Mouse (Mus musculus): Measurements from ENCODE around the gene Sox13.
"Not testable (repeated sequence)": the region's sequence is repeated elsewhere in the genome, so short reads cannot be mapped to it uniquely, and the experiment has no call there.

Sox13 gene

GRCm38 (mm10) chr1:133366951-133367605, 57.1 kb downstream of the Sox13 start:
- no peak for DNase-seq (ENCODE audit: low spot score)

DNA sequence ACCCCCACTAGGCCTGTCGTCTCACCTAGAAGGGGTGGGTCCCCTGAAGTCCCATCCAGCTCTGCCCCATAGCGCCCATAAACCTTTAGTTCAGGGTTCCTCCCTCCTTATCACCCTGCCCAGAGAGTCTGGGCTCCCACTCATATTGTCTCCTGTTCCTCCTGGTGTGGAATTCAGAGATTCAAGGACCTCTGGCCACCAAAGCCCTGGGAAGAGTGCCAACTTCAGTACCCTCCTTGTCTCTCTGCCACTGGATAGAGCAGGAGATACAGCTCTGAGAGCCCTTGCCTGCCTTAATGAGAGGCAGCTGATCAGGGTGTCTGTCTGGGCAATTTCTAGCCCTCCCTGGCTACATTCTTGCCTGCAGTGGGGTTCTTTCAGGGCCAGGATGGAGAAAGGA, 59.3 kb downstream of the Sox13 start:
- no peak for DNase-seq (ENCODE audit: low spot score)

DNA sequence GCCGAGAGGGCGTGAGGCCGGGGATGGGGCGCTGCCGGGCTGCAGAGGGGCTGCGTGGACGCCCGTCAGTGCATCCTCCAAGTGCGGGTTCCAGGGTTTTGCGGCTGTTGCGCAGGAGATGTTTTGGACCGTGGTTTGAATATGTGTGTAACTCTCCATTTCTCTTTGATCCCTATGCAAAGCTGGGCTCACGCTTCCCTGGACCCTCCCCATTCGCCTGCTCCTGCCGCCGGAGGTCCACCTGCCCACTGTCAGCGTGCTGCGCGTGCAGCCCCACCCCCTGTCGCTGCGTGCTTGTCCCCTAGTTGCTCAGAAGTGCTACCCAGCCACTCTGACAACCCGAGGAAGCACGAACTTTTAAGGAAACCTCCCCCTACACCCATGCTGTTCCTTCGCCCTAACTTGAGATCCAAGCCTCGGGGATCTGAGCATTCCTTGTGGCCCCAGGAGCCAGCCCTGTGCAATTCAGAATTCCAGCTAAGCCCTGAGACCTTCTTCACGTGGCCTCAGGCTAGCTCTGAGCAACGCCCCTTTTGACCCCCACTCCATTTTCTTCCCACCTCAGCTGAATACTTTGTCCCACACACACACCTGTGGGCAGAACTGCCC, 60.1 kb downstream of the Sox13 start:
- DNase-seq (ENCODE audit: low spot score) = no peak

- peak; percentile 90 for DNase-seq (ENCODE audit: low spot score)
Measured at GRCm38 (mm10) chr1:133363276-133364021, 60.7 kb downstream of the Sox13 start, which contains the start of gene Etnk2. Gene Etnk2 (plus strand): TSS chr1:133363572.

GRCm38 (mm10) chr1:133362103-133362502, 62.1 kb downstream of the Sox13 start:
- DNase-seq (ENCODE audit: low spot score) = no peak

GRCm38 (mm10) chr1:133361006-133361405, 63.2 kb downstream of the Sox13 start:
- DNase-seq (ENCODE audit: low spot score) = no peak

- no peak for DNase-seq (ENCODE audit: low spot score)
Measured at GRCm38 (mm10) chr1:133356330-133356729, 67.8 kb downstream of the Sox13 start.

DNA sequence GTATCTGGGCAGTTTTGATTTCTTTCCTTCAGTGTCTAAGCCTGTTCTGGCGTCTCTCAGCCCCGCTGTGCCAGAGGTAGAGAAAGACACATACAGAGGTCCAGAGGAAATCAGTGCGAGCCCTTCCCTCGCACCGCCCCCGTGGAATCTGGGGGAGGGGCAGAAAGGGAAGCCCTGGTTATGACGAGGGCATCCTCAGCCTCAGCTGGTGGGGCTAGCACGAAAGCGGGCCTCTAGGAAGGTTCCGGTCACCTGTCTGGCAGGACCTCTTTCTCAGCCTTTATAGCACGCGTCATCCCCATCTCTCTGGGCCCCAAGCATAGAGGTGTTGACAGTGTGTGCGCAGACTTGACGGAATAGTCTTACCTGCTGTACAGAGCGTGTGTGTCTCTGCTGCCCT, 68.3 kb downstream of the Sox13 start:
- DNase-seq (ENCODE audit: low spot score) = no peak

GRCm38 (mm10) chr1:133355469-133355868, 68.7 kb downstream of the Sox13 start:
- DNase-seq (ENCODE audit: low spot score) = no peak

DNA sequence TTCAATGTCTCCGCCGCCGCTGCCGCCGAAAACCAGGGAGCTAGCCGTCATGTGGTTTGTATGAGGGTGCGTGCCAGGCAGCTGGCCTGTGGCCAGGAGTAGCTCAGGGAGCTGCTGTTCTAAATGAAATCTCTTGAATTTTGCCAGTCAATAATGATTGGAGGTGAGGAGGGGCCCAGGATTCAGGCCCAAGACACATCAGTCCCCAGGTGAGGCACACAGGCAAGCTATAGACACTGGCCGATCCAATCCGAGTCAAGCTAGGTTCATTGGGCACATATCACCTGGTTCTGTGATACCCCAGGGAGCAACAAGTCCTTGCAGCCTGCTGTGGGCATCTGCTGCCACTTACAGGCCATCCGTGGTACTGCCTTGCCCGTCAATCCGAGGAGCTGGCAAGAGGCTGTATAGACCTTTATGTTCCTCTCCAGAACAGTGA, 70.8 kb downstream of the Sox13 start:
- peak; percentile 47 for DNase-seq (ENCODE audit: low spot score)

- no peak for DNase-seq (ENCODE audit: low spot score)
Measured at GRCm38 (mm10) chr1:133351762-133352161, 72.4 kb downstream of the Sox13 start.

GRCm38 (mm10) chr1:133350210-133350609, 74.0 kb downstream of the Sox13 start, which contains the start of gene Ren1:
Gene Ren1 (plus strand): TSS chr1:133350510.
- DNase-seq (ENCODE audit: low spot score) = no peak

DNA sequence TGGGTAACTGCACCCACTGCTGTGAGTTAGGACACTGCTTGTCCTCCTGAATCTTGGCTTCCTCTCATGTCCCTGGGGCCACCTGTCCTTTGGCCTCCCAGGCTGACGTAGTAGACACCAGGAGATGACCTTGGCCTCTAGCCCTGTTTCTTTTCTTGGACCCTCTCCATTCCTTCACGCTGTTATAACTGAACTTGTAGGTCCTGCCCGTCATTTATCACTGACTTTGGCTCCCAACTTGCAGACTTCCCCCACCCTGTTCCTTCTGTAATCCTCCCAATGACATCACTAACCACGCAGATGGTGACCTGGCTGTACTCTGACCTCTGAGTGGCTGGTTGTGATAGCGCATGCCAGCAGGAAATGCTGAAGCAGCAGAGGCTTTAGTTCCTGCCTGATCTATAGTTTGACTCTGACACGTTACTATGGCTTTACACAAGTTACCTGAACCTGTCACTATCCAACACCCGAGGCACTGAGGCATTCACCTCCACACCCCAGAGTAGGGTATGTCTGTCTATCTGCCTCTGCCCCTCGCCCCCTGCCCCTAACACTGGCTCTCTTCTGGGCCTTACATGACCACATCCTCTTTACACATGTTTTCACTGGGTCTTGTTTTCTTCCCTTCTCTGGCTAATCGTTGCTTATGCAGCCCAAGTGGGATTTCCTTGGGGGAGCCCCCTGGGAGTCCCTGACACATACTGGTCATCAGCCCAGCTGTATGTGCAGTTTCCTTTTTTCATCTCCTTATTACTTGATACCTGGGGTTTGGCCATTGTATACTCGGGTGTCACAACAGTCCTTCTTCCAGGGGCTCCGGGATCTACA, 76.3 kb downstream of the Sox13 start:
- peak; percentile 78 for DNase-seq (ENCODE audit: low spot score)

GRCm38 (mm10) chr1:133347226-133347625, 77.0 kb downstream of the Sox13 start:
- DNase-seq (ENCODE audit: low spot score) = no peak

GRCm38 (mm10) chr1:133346531-133346930, 77.6 kb downstream of the Sox13 start:
- DNase-seq (ENCODE audit: low spot score) = no peak

DNA sequence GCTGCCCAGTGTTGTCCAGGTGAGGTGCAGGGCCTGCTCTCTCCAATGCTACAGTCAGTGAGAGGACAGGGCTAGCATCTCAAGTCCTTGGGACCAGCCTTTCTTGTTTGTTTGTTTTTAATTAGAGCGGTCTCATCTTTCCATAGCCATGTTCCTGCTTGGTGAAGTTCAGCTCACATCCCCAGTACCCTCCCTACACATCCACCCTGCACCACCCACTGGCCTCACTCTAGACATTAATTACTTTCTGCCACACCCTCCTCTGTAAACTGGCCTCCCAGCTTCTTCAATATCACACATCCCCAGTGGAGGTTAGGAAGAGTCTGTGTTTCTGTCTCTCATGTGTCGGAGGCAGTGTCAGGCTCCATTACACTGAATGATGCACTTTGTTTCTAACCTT, 79.8 kb downstream of the Sox13 start:
- DNase-seq (ENCODE audit: low spot score) = no peak

- DNase-seq (ENCODE audit: low spot score) = not testable (repeated sequence)
Measured at GRCm38 (mm10) chr1:133340403-133340802, 83.8 kb downstream of the Sox13 start.

- no peak for DNase-seq (ENCODE audit: low spot score)
Measured at GRCm38 (mm10) chr1:133333937-133334336, 90.2 kb downstream of the Sox13 start.

DNA sequence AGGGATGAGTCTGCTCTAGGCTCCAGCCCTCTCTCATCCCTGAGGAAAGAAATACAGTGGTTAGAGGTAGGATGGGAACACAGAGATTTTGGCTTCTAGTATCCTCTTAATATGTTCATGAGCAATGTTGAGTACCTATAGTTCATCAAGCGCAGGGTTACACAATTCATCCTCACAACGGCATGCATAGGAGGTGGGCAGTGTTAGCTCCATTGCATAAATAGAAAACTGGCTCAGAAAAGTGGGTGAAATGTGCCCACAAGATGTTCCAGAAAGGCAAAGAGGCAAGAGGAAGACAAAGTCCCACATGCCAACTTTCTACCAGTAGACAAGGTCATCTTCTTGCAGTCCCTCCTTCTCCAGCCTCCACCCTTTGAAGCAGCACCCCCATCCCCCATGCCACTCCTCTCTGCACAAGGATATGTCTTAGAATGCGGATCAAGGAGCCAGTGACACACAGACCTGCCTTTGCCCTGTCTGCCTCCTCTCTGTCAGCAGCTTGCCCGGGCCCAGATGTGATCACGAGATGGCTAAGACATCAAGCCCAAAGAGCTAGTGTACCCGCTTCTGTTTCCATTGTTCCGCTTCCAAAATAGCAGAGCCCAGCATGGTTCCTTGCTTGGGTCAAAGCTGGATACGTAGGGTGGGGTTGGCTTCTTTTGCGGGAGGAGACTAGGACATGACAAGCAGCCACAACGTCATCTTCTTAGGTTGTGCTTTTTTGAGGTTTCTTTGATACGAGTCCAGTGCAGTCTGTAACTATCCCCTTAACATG, 91.3 kb downstream of the Sox13 start:
- DNase-seq (ENCODE audit: low spot score) = no peak

Measured in yolk sac, embryonic 10.5 days (tissue).